Mouse (Mus musculus) right cerebral cortex, postnatal 36 days (tissue): ENCODE results near the gene Gm10197.

ENCODE experiments used
- DNase-seq, 2 experiments: peaks; one replicate each; pipeline ENCODE4 v3.0.0; 2022; ENCODE audit warnings: low spot score in 2 of 2, mixed read lengths in 1 of 2

The Gm10197 gene

GRCm38 (mm10) chr19:53394552-53394951 lies 23.0 kb upstream of the Gm10197 start:
- DNase-seq: no peak

DNA sequence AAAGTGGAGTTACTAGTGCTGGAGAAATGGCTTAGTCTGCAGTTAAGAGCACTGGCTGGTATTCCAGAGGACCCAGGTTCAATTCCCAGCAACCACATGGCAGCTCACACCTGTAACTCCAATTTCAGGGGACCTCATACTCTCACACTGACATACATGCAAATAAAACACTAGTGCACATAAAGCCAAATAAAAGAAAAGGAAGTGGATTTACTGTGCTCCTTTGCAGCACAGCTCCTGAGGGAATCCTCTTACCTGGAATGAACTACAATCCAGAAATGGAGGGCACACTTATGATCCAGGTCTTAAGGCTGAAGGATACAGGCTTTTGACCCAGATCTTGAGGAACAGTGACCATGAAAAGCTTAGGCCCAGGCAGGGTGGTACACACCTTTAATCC lies 22.1 kb upstream of the Gm10197 start:
- no peak for DNase-seq

DNA sequence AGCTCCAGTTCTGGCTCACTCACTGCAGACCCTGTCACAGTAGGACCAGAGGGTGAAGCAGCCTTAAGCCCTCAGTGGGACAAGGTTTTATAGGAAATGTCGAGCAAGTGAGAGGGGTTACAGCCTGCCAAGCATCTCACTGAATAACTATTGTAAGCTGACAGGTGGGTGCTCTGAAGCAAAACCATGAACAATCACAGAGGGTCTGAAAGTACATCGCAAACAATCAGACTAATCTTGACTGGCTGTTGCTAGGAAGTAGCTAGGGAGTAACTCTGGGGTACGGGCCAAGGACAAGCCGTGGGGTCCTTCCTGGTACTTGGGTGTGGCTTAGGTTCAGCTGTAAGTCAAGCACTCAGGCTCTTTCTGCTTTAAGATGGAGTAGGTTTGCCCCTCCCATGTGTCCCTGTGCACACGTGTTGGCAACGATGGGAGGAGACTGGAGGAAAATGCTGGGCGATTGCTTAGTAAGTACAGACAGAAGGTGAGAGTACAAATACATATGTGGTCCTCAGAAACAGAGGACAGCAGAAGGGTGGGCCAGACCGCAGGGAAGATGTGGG lies 21.3 kb upstream of the Gm10197 start:
- DNase-seq: no peak

DNA sequence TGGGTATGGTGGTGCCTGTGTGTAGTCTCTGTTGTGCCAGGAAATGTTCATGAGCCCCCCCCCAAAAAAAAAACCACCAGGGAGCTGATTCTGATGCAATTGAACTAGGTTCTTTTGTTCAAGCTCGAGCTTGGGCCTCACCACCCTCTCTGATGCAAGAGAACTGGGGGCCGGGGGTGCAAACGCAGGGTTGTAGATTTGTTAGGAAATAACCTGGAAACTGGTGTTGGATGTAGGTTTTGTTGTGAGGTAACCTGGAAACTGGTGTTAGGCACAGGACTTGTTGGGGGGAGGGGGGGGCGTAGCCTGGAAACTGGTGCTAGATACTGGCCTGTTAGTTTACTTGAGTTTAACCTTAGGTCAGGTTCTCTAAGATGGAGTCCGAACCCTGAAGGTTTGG lies 20.2 kb upstream of the Gm10197 start:
- DNase-seq: no peak

DNA sequence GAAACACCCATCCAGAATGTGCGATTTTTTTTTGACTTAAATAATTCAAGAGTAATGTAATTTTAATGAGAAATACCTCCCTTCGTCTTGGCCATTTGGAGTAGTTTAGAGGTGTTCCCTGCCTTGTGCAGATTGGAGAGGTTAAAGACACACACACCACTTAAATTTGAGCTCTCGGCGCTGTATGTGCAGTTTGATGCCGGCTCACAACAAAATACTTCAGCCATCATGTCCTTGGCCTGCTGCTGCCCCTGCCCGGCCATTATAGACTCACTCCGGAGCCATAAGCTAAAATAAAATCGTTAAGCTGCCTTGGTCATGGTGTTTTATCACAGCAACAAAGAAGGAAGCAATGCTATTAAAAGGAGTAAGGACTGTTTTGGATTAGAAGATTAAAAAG lies 19.8 kb upstream of the Gm10197 start:
- DNase-seq: no peak

GRCm38 (mm10) chr19:53390495-53391007 lies 19.0 kb upstream of the Gm10197 start, which contains the start of gene Smndc1:
Gene Smndc1 (minus strand): TSS chr19:53390578.
- peak; percentile 99 for DNase-seq

DNA sequence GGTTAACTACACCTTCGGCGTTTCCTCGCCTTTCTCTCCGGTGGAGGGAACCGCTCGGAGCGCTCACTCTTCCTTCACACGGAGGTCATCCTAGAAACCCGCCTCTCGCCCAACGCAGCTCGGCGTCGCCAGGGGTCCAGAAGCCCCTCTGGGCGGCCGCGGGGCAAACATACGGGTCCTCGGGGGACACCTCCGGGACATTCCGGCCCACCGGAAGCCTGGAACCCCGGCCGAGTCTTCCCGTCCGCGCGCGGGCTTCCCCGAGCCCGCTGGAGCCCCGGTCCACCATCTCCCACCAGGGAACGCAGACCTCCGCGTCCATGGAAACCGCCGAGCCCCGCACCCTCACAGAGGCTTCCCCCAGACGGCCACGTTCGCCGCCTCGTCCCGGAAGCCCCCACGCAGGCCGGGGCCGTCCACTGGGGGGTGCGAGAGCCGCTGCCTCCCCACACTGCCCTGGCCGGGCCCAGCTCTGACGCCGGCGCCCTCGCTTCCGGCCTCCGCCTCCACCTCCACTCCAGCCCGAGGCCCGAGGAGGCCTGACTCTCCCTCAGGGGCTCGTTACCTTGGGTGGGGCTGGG lies 18.4 kb upstream of the Gm10197 start:
- DNase-seq: peak; percentile 45 to 46

GRCm38 (mm10) chr19:53389417-53389816 lies 17.9 kb upstream of the Gm10197 start:
- DNase-seq: no peak

- no peak for DNase-seq
These were observed 11.8 kb upstream of the Gm10197 start for GRCm38 (mm10) chr19:53383336-53383735.

DNA sequence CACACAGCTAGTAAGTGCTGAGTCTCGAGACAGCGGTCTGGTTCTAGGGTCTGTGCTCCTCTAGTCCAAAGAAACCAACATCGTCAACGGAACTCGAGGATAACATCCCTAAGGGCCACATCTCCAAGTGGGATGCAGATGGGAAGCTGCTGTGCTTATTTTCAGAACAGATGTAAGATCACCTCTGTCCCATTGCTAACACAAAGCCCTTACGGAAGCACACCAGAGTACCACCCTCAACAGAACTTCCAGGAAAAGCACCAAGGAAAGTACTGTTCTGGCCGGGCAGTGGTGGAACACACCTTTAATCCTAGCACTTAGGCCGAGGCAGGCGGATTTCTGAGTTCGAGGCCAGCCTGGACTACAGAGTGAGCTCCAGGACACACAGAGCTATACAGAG lies 6.9 kb upstream of the Gm10197 start:
- DNase-seq: no peak

DNA sequence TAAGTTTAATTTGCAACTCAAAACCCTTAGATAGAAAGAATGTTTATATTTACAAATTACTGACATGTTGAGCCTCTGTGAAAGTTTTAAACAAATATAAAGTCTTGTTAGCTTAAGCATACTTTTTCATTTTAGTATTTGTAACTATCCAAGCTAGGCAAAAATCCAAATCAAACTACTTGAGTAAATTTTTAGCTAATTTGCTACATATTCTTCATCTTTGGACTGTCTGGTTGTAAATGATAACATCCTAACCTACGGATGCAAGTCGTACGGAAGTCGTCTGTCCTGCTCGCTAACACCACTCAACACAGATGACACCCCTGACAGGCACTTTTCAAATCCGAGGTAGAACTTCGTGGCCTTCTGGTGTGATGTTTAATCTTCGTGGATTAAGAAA lies 6.1 kb upstream of the Gm10197 start:
- DNase-seq: no peak

DNA sequence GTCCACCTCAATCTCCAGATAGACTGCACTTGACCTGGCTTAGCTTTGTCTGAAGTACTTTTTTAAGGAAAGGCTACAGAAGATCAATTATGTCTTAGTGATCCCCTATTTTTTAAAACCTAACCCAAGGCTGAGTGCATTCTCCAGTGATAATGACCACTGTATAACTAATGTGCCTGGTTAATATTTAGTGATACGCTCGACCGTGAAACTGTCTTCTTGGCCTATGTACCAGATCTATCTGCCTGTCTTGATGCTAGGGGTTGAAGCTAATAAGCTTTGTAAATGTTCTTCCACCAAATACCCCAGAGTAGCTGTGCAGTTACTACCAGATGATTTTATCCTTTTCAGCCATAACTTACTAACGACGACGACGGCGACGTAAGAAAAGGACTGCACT lies 4.2 kb upstream of the Gm10197 start:
- no peak for DNase-seq

DNA sequence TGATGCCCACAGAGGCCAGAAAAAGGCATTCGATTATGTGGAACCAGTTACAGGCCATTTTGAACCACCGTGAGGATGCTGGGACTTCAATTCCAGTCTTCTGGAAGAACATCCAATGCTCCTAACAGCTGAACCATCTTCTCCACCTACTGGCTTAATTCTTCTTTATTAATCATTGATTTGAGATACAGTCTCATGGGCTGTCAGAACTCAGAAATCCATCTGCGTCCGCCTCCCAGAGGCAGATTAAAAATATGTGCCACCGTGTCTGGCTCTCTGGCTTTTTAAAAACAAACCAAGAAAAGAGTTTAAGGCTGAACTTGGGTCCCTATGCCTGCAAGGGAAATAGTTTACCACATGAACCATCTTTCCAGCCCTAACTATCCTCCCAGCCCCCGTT lies 3.7 kb upstream of the Gm10197 start:
- DNase-seq: no peak

DNA sequence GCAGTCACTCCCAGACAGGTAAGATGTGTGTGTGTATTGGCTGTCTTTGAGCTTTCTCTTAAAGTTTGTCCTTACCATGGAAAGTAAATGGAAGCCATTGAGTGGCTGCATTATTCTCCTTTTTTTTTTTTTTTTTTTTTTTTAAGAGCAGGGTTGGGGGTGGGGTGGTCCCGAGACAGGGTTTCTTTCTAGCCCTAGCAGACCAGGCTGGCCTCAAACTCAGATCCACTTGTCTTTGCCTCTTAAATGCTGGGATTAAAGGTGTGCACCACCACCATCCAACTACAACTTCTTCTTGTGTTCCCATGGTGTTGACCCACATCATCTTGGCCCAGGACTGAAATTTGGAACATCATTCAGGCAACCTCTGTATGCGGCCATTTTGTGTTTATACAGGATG lies 2.0 kb upstream of the Gm10197 start:
- DNase-seq: no peak

DNA sequence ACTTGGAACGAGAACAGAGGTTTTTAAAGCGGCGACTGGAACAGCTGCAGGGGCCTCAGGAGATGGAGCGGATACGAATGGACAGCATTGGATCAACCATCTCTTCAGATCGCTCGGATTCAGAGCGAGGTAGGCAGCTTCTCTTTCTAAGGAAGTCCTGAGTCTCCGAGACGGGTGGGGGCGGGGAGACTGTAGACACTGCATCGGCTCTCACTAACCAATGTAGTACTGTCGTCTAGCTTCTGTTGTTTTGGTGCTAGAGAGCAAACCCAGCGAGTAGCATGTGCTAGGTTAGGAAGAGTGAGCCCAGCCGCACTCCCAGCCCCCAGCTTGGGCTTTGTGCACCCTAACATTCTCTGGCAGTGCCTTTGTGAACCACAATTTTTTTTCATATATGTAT lies 1.3 kb downstream of the Gm10197 start:
- no peak for DNase-seq

GRCm38 (mm10) chr19:53369469-53370043 lies 2.0 kb downstream of the Gm10197 start:
- DNase-seq: peak in 1 of 2 experiments; percentile 77

DNA sequence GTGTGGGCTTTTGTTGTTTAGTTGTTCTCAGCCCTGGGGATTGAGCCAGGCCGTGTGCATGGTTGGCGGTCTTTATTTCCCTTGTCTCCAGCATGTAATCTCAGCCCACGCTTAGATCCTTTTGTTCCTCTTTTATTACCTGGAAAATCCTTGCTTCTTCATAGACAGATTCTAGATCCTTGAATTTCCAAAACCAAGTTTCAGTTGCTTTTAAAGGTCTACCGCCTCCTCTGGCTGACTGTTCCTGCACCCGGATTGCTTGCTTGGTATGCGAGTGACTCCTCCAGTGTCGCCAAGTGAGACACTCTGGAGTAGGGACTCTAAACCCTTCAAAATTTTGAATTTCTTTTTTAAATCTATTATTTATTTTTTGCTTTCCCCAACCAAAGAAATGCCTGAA lies 4.7 kb downstream of the Gm10197 start:
- DNase-seq: no peak

DNA sequence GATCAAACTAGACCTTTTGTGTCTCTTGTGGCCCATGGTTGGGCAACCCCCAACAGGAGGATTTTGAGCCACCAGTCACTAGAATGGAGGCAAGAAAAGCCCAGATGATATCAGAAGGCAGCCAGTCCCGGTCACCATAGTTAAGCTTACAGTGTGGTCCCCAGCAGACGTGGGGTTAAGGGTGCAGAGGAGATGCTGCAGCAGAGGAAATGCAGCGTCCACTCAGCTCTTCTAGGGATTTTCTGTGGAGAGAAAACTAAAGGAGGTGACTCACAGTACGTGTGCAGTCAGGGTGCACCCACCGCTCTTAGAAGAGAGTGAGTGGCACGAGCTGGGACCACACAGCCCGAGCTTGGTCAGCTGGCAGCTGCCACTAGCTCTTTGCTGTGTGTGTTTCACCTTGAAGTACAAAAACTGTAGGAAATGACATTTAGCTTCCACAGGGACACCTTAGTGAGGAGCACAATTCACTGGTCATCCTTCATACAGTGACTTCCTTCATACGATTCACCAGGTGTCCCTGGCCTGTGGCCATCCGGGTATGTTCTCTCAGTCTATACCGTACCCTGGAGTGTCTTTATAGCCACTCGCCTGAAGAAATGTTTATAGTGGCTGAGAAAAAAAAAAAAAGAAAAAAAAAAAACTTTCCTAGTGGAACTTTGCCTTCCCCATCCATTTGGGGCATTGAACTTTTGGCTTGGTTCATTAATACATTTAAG lies 5.3 kb downstream of the Gm10197 start:
- DNase-seq: no peak

GRCm38 (mm10) chr19:53364963-53365362 lies 6.6 kb downstream of the Gm10197 start:
- DNase-seq: peak; percentile 62 to 80

DNA sequence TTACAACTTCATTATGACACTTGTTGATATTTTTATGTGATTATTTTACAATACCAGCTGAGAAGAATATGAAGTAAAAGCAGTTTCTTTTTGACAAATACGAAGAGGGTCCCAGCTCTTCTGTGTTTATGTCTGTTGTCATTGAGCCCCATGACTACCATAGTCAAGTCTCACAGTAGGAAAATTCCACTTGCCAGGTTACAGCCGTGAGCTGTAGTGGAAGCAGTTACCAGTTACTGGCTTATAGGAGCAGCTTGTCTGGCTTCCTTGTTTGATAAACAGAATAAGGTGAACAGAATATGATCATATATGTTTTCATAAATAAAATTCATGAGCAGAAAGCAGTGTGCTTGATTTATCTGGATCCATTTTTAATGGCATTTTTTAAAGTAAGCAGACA lies 7.0 kb downstream of the Gm10197 start:
- no peak for DNase-seq

- DNase-seq: no peak
These were observed 8.6 kb downstream of the Gm10197 start for GRCm38 (mm10) chr19:53362967-53363366.

DNA sequence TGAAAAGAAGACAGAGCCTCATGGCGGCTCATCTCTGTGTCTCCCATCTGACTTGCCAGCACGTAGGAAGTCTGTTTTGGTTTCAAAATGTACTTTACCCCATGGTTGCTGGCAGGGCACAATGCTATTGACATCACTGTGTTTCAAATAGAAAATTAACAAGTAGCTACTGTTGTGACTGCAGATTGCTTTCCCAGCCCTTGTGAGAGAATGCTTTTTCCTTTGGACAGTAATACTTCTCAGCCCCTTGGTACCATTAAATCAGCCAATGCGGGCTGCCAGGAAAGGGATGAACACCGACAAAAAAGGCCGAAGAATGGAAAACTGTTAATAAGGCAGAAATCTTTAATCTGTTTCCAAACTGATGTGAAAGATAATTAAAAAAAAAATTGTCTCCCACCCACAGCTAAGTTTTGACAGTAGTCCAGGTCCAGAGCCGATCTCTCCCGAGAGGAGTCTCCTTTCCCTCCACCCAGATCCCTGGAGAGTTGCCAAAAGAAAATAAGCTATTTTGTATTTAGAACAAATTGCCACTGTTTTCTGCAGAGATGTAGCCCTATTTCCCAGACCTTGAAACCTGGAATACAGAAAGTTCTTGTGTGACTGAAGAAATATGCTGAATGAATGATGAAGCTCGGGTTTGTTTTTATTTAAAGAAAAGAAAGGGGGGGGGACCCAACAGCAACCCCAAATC lies 11.2 kb downstream of the Gm10197 start:
- peak in 1 of 2 experiments; percentile 51 for DNase-seq
